Mouse (Mus musculus) embryonic fibroblast, embryonic 13.5 days (primary cell): ENCODE measurements around the gene Fat3.

Experiments
- CTCF ChIP-seq: IDR thresholded peaks from 2 replicates; pipeline ENCODE4 v1.5.1; 2011; ENCODE audit warnings: mild to moderate bottlenecking, control low read depth, low read length, moderate library complexity, borderline replicate concordance; ENCODE audit not compliant: insufficient read depth
- POLR2A ChIP-seq: IDR thresholded peaks from 2 replicates; pipeline ENCODE4 v1.6.1; 2011; ENCODE audit warnings: low read depth, mild to moderate bottlenecking, control low read depth, low read length, moderate library complexity

DNA sequence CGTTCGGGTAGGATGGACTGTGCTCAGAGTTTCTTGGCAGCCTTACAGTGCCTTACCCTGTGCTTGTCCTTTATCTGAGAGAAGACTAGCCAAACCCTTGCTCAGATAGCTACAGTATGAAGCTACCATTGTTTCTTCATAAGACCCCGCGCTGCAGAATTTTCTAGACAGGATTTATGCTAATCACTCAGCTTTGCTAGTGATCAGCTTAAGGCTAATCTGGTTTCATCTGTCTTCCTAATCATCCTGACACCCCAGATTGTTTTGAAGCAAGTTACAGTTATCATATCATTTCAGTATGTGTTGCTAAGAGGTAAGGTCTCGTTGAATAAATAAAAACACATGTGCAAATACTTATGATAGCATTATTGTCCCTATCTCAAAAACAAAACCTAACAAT is 493.6 kb downstream of the Fat3 start:
- TF ChIP-seq POLR2A (no peak), CTCF (no peak)
